Mouse (Mus musculus): ENCODE data around the gene Psmb7.

GRCm38 (mm10) chr2:38647201-38647606, 3.3 kb upstream of the Psmb7 start:
- TF ChIP-seq CTCF (IDR thresholded peaks at IDR 0.05; ENCODE audit: low read depth, low read length) (no peak), POLR2A (IDR thresholded peaks at IDR 0.05; ENCODE audit: borderline replicate concordance, low read depth, low read length) (no peak)
